Mouse (Mus musculus) gastrocnemius, postnatal 25 days (tissue): Measurements from ENCODE around the gene Kxd1. TPM values are rescaled to one million over a fixed set of nuclear protein-coding genes. Genes with fewer than 3 reads are reported as not detected.

Experiments
- DNase-seq: peaks from one replicate; pipeline ENCODE4 v3.0.0; 2022
- total RNA-seq, 2 experiments: library from RNA; stranded (reverse); gene quantifications; 1 replicate in 1 of 2; 2 replicates in 1 of 2; pipeline ENCODE4 v1.2.3; 2021

Kxd1 gene
- total RNA-seq, 2 experiments from 2014 or later, result 70.9 to 71.9 TPM

GRCm38 (mm10) chr8:70468733-70469132 lies 59.0 kb downstream of the Kxd1 start:
- no peak for DNase-seq

DNA sequence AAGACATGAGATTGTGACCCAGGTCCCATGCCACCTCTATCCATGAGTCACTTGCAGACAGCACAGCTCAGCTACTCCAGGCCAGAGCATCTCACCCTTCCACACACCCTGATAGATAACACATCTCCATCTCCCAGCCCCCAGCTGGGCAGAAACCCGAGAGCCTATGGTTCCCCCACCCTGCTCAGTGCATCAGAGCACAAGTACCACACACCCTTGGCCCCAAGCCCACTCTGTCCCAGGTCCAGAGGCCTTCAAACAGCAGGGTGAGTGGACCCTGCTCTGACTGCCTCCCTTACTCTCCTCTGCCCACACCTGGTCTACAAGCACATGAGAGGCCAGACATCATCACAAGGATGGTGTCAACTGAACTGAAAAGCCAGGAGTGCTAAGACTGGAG lies 59.8 kb downstream of the Kxd1 start:
- no peak for DNase-seq

DNA sequence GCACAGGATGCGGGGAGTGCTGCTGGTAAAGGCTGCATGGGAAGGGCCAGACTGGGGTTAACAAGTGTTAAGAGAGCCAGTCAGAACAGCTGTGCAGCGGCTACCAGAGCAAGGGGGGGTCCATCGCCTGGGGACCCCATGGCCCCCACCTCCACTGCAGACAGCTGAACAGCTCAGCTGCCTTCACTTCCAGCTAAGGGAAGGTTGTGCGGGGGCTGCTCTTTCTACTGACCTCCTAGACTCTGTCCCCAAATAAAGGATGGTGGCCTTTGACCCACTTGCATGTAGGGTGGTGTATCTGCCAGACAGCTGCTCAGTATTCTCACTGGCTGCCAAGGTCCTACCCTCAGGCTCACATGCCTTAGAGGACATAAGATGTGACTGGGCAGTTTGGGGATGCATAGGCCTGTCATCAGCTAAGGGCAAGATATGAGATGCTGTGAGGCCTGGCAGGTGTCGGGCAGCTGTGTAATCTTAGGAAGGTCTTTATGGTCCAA lies 60.5 kb downstream of the Kxd1 start:
- DNase-seq, result peak; percentile 56

DNA sequence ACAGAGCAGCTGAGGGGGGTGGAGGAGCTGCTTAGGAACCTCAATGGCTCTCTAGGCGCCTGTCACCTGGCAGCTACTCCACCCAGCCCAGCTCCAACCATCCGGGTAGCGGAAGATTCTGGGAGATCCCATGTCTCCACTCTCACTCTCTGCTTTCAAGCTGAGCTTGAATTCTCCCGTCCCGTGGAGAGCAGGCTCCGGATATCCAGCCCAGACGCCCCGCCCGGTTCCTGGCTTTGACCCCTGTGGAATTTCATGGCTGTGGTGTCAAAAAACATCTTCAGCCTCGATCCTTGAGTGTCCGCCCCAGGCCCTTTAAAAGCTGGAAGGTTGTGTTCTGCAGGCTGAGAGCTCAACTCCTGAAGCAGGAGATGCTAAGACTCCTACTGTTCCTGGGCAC lies 61.0 kb downstream of the Kxd1 start:
- peak; percentile 72 for DNase-seq

GRCm38 (mm10) chr8:70466305-70466704 lies 61.5 kb downstream of the Kxd1 start:
- peak; percentile 44 for DNase-seq

DNA sequence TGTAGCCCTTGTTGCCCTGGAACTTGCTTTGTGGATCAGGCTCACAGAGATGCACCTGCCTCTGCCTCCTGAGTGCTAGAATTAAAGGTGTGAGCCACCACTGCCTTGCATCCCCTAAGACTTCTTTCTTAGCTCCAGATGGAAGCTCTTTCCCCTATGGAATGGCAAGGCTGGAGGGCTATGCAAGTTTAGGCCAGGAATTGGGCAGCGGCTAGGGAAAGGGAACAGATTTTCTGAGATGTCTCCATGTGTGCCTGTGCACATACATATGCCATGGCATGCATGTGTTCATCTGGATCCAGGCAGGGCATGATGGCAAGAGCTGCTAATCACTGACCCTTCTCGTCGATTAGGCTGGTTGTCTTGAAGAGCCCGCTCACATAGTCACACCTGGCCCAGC lies 62.1 kb downstream of the Kxd1 start:
- no peak for DNase-seq

GRCm38 (mm10) chr8:70464162-70464561 lies 63.6 kb downstream of the Kxd1 start:
- DNase-seq, result no peak

GRCm38 (mm10) chr8:70463306-70463705 lies 64.5 kb downstream of the Kxd1 start:
- peak; percentile 55 for DNase-seq

- no peak for DNase-seq
These were observed 65.3 kb downstream of the Kxd1 start for GRCm38 (mm10) chr8:70462516-70462813.

DNA sequence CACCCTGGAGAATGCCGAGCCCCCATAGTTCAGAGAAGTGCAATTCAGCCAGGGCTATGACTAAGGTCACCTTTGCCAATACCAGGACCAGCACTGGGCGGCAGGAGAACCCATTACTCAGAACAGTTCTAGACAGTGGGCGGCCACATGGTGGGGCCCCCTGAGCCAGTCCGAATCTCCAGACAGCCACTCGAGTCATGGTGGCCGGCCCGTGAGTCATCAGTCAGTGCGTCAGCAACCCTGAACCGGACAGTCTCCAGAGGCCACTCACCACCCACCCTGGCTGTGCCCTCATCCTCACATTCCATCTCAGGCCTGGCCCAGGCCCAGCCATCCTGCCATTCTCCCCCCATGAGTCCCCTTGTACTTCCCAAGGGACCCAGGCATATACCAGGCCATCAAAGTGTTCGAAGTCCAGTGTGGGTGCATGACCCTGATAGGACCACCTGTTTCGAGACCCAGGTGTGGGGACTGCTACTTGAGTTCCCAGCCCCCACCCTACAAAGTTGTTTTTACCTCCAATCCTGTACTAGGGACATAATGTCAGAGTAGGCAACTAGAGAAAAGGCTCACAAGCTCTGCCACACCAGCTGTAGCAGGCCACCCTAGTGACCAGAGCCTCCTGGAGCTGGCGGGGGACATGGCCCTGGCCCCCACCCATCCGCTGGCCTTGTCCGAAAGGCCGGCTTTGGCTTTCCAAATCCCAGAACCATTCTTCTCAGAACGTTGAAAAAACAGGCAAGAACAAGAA lies 65.8 kb downstream of the Kxd1 start:
- peak; percentile 59 for DNase-seq

GRCm38 (mm10) chr8:70460606-70461005 lies 67.2 kb downstream of the Kxd1 start:
- no peak for DNase-seq

GRCm38 (mm10) chr8:70460199-70460598 lies 67.6 kb downstream of the Kxd1 start:
- no peak for DNase-seq

GRCm38 (mm10) chr8:70459636-70460035 lies 68.1 kb downstream of the Kxd1 start:
- DNase-seq, result no peak

DNA sequence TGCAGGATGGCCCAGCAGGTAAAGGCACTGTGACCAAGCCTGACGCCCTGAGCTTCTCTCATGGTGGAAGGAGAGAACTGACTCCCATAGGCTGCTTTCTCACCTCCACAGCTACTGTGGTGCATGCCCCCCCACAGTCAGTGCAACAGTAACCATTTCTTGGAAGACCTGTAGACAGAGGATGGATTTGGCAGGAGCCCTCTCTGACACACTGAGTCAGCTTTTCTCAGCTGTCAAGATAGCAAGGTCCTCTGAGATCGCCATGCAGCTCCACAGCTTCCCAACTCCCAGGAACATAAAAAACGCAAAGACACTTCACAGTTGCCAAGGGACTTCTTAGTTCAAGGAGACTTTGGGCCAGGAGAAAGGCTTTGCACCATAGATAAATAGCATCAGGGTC lies 69.3 kb downstream of the Kxd1 start:
- no peak for DNase-seq

Other genes starting within 250 kb of the Kxd1 start
- 1 to 10 TPM; 3.0 to 4.7 TPM for gene Homer3, start 245.1 kb downstream of the Kxd1 start, total RNA-seq
- 10 to 100 TPM; 26.9 to 30.7 TPM for gene Ddx49, start 225.5 kb downstream of the Kxd1 start, total RNA-seq
- gene Cope, start 225.4 kb downstream of the Kxd1 start, total RNA-seq, result 100 to 1,000 TPM; 113 to 119 TPM
- 10 to 100 TPM; 13.8 to 15.8 TPM for gene Cers1, start 212.2 kb downstream of the Kxd1 start, total RNA-seq
- 1 to 10 TPM in 1 of 2 experiments, under 1 TPM in 1; 0.72 to 2.5 TPM for gene Gdf1, start 198.1 kb downstream of the Kxd1 start, total RNA-seq
- 10 to 100 TPM; 28.9 to 29.5 TPM for gene Upf1, start 174.7 kb downstream of the Kxd1 start, total RNA-seq
- 10 to 100 TPM in 1 of 2 experiments, 1 to 10 TPM in 1; 5.9 to 14.7 TPM for gene Comp, start 154.4 kb downstream of the Kxd1 start, total RNA-seq
- 1 to 10 TPM; 6.1 to 6.4 TPM for gene Crtc1, start 88.4 kb downstream of the Kxd1 start, total RNA-seq
- gene Klhl26, start 51.0 kb downstream of the Kxd1 start, total RNA-seq, result 1 to 10 TPM; 4.9 to 6.1 TPM
- not detected for gene Tmem59l, start 40.6 kb downstream of the Kxd1 start, total RNA-seq
- gene Crlf1, start 34.8 kb downstream of the Kxd1 start, total RNA-seq, result 1 to 10 TPM; 1.7 to 3.8 TPM
- 100 to 1,000 TPM; 112 to 120 TPM for gene Rex1bd, start 21.2 kb downstream of the Kxd1 start, total RNA-seq
- gene Uba52, start 17.2 kb downstream of the Kxd1 start, total RNA-seq, result 100 to 1,000 TPM; 785 to 797 TPM
- gene Fkbp8, start 232 bp downstream of the Kxd1 start, total RNA-seq, result 100 to 1,000 TPM; 100 to 104 TPM
- gene Ell, start 11.5 kb upstream of the Kxd1 start, total RNA-seq, result 10 to 100 TPM in 1 of 2 experiments, 1 to 10 TPM in 1; 8.1 to 19.3 TPM
- gene Isyna1, start 66.4 kb upstream of the Kxd1 start, total RNA-seq, result 10 to 100 TPM in 1 of 2 experiments, 1 to 10 TPM in 1; 4.7 to 10.3 TPM
- gene Ssbp4, start 80.9 kb upstream of the Kxd1 start, total RNA-seq, result 10 to 100 TPM; 15.4 to 20.0 TPM
- gene Lrrc25, start 88.2 kb upstream of the Kxd1 start, total RNA-seq, result under 1 TPM; 0.54 to 0.56 TPM
- gene Gdf15, start 104.5 kb upstream of the Kxd1 start, total RNA-seq, result under 1 TPM in 1 of 2 experiments, not detected in 1; 0.33 TPM
- gene Pgpep1, start 132.4 kb upstream of the Kxd1 start, total RNA-seq, result 10 to 100 TPM; 18.6 to 22.6 TPM
- 10 to 100 TPM; 57.7 to 66.0 TPM for gene Lsm4, start 145.3 kb upstream of the Kxd1 start, total RNA-seq
- 10 to 100 TPM; 54.5 to 68.6 TPM for gene Jund, start 171.0 kb upstream of the Kxd1 start, total RNA-seq
- gene Iqcn, start 175.5 kb upstream of the Kxd1 start, total RNA-seq, result not detected
- gene Gm3336, start 190.6 kb upstream of the Kxd1 start, total RNA-seq, result not detected
- 1 to 10 TPM; 1.6 to 2.3 TPM for gene Pde4c, start 195.8 kb upstream of the Kxd1 start, total RNA-seq
- 10 to 100 TPM; 40.0 to 40.4 TPM for gene Rab3a, start 226.7 kb upstream of the Kxd1 start, total RNA-seq
- gene Mpv17l2, start 233.0 kb upstream of the Kxd1 start, total RNA-seq, result 10 to 100 TPM; 19.6 to 25.6 TPM
- gene Pik3r2, start 248.8 kb upstream of the Kxd1 start, total RNA-seq, result 10 to 100 TPM; 13.1 to 18.7 TPM